14 mouse cellular contexts compared by ENCODE assay signal in the genomic region with DNA sequence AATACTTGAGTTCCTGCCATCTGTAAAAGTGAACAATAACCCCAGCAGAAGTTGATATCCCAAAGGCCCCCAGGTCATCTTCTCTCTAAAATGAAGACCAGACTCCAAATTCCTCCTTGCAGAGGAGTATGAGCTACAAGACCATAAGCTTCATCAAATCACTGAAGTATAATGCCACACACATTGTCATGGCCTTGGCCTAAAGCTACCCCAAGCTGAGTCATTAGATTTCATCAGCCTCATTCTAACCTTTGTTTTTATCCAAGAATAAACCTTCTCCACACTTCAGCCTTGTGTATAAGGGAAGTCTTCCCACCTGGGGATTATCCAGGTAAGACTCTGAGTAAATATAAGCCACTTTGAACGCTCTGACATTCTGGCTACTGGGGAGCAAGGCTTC.
A peak's percentile ranks its signal among the peaks of the same experiment; 100 is the strongest.
DNase-seq lines count a peak whose midpoint lies in the region.
"Had no signal": no experiment of that assay in that cellular context is flagged by ENCODE, and none has a peak within 500 bp of the region (broad histone marks: within the 10 kb centered on the region; RNA-seq: fewer than 3 reads in every experiment).

No protein-coding gene starts in this region.

- peak; percentile 42 to 81 for DNase-seq in adrenal gland, adult (ENCODE audit: inconsistent age in 2 of 2, low spot score in 1 of 2)
- no peak for DNase-seq in adrenal gland, adult 18-20 months (ENCODE audit: low spot score in 2 of 2)
- peak; percentile 45 for DNase-seq in adrenal gland, adult 8-10 months
- DNase-seq in adrenal gland, postnatal 25 days: no peak
- DNase-seq in heart, adult 11 months: peak; percentile 30
- DNase-seq in heart, postnatal 14 days: no peak
- DNase-seq: B cell, adult 2 months; cerebellum, adult 11 months; cerebellum, adult 18-20 months; cerebellum, adult 8-10 months; cerebellum, adult 9-11 months; cerebellum, postnatal 14 days; cerebellum, postnatal 36 days; embryo, embryonic 11 days had no signal

- intact Hi-C loops in heart, postnatal 14 days (cut with DNase I): no loop called here

Comparison
In these comparisons a context has a peak if more than half of its experiments do, and no peak if none do; other contexts are left out.
1. DNase-seq: peak in adrenal gland, adult (2 of 2), adrenal gland, adult 8-10 months (single experiment) and heart, adult 11 months (single experiment); none in adrenal gland, adult 18-20 months (0 of 2), adrenal gland, postnatal 25 days (single experiment) and heart, postnatal 14 days (0 of 2).